Mouse (Mus musculus) retina, postnatal 1 day (tissue): Measurements from ENCODE around the gene Nadsyn1.

Experiments used
- DNase-seq: peaks from one replicate; pipeline ENCODE4 v3.0.0-alpha.2; 2012

Nadsyn1 gene

DNA sequence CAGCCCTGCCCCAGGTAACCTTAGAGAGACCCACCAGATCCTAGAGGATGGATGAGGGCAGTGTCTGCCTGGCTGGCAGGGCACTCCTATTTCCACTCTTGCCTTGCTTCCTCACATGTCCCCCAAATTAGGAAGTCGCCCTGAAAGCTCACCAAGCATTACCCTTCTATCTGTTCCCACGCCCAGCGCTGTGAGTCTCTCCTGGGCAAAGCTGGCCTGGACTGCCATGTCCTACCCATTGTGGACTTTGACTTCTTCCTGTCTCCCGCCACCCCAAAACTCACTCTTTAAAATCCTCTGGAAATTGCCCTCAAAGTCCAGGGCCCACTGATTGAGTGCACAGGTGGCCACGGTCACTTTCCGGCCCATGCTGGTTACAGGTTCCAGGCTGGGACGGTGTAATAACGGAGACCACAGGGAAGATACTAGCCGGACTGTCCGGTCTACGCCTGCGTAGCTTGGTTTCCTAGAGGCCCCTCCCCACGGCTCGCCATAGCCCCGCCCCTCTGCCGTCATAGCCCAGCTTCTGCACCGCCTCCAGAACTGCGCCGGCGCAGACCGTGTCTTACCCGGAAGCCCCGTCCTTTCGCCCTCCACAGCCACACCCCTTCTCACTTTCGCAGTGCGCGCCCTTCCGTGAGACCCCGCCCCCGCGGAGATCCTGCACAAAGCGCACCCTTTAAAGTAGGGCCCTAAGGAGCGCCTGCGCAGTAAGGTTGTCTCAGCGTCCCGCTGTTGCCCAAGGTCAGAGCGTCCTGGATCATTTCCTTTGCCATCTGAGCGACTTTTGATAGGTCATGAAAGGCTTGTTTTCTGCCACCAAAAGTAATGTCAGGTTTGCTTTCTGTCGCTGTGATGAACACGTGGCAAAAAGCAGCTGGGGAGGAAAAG is at the start of gene Nadsyn1, which contains the start of gene Dhcr7:
TSS of gene Nadsyn1 (minus strand) at position 475 of the 891 bp plus-strand sequence.
TSS of gene Dhcr7 (plus strand) at position 771 of the 891 bp plus-strand sequence.
- DNase-seq: peak; percentile 98

GRCm38 (mm10) chr7:143868874-143869273 is 46.2 kb upstream of the Nadsyn1 start:
- DNase-seq: no peak

DNA sequence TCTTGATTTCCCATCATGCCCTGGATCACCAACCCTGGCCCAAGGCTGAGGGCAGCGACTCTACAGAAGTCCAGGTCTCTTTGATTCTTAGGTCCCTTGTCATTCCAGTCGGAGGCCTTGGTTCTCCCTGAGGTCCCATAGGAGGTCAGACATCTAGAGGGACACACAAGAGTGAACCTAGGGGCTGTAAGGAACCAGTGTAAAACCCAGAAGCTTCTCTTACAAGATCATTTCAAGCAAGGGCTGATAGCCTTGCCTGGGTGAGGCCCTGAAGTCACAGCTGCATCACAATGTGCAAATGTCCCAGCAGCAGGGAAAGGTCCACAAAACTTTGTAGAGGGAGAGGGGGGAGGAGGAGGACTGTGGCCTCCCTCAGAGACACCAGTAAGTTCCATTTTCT is 43.9 kb upstream of the Nadsyn1 start, which contains the start of gene Gm498:
TSS of gene Gm498 (plus strand) at position 301 of the 400 bp plus-strand sequence.
- DNase-seq: no peak

DNA sequence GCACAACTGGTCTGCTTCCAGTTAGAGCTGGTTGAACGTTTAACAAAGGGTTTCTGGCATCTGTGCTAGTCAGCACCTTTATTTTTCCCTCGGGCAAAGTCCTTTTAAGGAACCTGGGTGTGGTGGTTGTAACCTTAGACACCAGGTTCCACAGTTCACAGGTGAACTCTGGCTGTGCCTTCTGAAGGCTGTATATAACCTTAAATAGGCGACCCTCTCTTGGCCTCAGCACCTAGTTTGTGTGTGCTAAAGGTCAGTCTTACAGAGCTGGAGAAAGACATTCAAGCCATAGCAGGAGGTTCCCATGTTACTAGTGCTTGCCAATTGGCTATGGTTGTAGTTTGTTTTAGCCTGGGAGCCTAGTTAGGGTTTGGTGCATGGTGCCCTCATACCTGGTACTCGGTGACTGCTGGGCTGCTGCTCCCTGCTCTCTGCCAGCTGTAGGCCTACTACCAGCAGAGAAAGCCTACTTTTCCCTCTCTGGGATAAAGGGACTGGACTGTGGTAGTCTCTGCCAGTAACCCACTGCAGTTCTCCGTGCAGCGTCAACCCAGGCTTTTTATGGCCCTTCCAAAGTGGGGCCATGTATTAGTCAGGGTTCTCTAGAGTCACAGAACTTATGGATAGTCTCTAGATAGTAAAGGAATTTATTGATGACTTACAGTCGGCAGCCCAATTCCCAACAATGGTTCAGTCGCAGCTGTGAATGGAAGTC is 26.3 kb upstream of the Nadsyn1 start:
- DNase-seq: no peak

GRCm38 (mm10) chr7:143848127-143848767 is 25.6 kb upstream of the Nadsyn1 start:
- no peak for DNase-seq

GRCm38 (mm10) chr7:143841301-143841700 is 18.7 kb upstream of the Nadsyn1 start:
- DNase-seq: no peak

DNA sequence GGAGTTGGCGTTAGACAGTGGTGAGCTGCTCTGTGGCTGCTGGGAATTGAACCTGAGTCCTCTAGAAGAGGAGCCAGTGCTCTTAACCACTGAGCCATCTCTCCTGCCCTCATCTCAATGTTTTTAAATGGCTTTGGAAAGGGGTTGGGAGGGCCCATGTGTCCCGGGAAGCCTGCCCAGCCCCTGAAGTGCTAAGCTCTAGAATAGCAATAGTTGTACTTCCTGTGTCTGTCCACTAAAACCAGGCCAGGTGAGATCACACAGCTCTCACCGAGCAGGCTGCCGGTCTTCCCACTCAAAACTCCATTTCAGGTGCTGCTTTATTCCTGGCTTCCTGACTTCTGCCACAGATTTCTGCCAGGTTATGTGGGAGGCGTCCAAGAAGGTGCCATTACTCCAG is 17.5 kb upstream of the Nadsyn1 start:
- no peak for DNase-seq

DNA sequence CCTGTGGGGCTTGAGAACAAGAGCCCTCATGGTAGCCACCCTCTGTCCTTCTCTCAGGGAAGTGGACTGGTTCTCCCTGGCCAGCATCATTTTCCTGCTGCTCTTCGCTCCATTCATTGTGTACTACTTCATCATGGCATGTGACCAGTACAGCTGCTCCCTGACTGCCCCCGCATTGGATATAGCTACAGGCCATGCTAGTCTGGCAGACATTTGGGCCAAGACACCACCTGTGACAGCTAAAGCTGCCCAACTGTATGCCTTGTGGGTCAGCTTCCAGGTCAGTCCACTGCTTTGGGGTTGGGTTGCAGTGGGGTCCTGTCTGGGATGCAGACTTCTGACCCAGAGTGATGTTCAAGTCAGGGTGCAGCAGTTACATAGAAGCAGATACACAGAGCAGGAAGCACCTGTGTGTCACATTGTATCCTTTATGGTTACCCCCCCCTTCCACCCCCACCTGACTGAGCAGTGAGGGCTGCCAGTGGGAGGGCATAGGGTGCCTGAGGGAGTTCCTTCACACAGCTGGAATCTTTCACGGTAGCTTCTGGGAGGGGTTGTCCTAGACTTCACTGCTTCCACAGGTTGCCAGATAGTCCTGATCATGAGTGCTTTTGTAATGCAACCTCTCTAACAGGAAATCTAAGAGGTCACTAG is 15.2 kb upstream of the Nadsyn1 start:
- no peak for DNase-seq

- DNase-seq: peak; percentile 5
These were observed 12.3 kb upstream of the Nadsyn1 start for GRCm38 (mm10) chr7:143834972-143835371.

DNA sequence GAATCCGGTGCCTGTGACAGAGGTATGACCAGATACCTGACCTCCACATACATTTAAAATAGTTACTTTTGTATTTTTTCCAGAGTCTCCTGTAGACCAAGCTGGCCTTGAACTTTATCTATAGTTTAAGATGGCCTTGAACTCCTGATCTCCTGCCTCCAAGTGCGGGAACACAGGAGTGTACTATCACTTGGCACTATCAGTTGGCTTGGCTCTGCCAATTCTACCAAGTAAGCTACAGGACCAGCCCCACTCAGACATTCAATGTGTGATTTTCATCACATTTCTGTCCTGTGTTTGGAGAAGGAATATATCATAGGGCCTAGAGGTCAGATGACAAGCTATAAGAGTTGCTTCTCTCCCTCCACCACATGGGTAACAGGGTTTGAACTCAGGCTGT is 11.7 kb upstream of the Nadsyn1 start:
- DNase-seq: no peak

GRCm38 (mm10) chr7:143833581-143834190 is 11.0 kb upstream of the Nadsyn1 start:
- DNase-seq: no peak

GRCm38 (mm10) chr7:143832611-143833010 is 10.0 kb upstream of the Nadsyn1 start:
- no peak for DNase-seq

DNA sequence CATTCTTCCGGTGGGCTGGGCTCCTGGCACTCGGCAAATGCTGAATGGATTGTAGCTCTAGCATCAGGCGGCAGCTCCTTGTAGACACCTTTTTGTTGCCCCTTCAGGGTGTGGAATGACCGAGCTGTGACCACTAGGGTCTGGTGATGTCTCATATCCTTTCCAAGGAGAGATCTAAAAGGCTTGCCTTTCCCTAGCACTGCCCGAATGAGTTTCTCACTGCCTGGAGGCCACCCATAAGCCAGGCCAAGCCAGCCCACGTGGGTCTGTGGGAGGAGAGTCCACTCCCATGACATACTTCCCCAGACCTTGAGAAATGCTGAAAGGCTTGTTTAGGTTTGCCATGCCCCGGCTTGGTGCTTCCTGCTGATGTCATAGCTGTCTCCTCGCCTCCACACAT is 9.5 kb upstream of the Nadsyn1 start:
- DNase-seq: no peak

DNA sequence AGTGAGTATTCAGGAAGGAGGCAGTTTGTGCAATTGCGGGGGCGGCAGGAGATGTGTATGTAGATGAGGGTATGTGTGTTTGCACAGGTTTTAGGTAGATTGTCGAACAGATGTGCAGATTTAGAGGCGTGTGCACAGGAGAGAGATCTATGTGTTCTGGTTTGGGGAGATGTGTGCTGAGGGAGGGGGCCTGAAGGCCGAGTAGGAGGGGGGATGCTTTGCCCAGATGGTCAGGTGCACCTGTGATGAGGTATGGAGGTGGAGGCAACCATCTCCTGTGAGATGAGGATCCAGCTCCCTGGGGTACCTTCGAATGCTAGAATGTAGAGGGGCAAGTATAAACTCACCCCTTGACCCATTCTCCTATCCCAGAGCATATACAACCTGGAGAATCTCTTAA is 7.8 kb upstream of the Nadsyn1 start:
- DNase-seq: no peak

DNA sequence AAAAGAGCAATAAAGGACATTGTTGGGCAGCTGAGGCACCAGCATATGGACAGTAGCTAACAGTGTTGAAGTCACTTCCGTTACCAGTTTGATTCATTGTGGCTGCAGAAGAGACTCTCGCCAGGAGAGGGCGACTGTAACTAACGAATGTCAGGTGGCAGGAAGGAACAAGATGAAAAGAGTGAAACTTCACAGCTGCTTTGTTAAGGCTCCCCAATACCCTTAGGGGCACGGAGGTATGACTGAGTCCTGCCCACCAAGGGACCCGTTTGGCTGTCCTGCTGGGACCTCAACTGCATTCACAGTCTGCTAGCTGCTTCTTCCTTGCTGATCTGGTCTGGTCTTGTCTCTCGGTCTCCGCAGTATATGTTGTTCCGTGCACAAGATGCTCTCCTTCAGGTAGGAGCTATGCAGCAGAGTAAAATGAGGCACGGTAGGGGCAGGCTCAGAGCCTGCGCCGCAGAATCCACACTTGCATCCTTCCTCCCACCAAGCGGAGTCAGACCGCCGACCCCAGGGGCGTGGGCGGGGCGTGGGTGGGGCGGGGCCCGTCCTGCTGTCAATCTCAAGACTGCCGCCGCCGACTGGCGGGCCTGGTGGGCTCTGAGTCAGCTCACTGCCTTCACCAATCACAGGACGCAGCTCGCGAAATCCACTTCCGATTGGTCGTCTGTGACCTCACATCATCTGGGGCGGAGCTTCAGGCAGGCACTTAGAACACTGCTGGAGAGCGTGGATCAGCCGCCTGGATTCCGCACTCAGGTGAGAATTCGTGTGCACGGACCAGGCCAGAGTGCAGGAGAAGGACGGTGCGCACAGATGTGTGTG is 7.1 kb upstream of the Nadsyn1 start:
- peak; percentile 99 for DNase-seq

- DNase-seq: no peak
These were observed 4.3 kb upstream of the Nadsyn1 start for GRCm38 (mm10) chr7:143826985-143827384.

DNA sequence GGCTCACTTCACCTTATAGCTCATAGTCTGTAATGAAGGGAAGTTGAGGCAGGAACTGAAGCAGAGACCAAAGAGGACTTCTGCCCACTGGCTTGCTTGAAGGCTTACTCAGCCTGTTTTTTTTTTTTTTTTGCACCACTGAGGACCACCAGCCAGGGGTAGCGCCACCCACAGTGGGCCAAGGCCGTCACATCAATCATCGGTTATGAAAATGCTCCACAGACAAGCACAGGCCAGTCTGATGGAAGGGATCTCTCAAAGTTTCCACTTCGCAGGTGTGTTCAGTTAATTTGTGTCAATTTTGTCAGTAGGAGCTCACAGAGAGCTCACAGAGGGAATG is 587 bp upstream of the Nadsyn1 start:
- no peak for DNase-seq

- DNase-seq: no peak
These were observed 1.4 kb downstream of the Nadsyn1 start for GRCm38 (mm10) chr7:143821241-143821640.

DNA sequence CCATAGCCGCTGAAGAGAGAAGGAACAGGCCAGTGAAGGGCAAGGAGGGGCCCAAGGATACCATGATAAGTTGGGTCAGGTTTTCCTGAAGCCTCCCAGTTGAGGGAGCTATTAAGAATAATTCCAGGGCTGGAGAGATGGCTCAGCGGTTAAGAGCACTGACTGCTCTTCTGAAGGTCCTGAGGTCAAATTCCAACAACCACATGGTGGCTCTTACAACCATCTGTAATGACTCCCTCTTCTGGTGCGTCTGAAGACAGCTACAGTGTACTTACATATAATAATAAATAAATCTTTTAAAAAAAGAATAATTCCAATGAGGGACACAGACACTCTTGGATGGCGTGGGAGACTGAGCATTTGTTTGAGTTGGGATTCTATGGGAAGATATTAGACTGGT is 3.4 kb downstream of the Nadsyn1 start:
- DNase-seq: no peak

GRCm38 (mm10) chr7:143808909-143809308 is 13.7 kb downstream of the Nadsyn1 start:
- DNase-seq: peak; percentile 46

GRCm38 (mm10) chr7:143805199-143805624 is 17.4 kb downstream of the Nadsyn1 start:
- DNase-seq: no peak
